Mouse (Mus musculus): ENCODE data around the gene Zfp553.

DNA sequence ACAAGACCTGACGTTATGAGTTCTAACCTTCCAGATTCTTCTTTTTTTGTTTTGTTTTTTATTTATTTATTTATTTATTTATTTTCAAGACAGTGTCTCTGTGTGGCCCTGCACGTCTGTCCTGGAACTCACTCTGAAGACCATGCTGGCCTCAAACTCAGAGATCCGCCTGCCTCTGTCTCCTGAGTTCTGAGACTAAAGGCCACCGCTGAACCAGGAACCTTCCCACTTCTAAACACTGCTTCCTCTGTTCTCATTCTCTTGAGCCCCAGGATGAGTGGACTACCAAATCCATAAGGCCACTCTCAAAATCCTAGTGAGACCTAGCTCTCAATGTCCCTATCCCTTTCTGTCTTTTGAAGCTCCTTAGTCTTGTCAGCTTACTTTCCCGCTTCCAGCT, 23.0 kb upstream of the Zfp553 start:
- TF ChIP-seq CTCF (IDR thresholded peaks at IDR 0.05; ENCODE audit: control insufficient read depth, insufficient read depth, insufficient read length): no peak
- no peak for TF ChIP-seq MYOG (IDR thresholded peaks at IDR 0.05; ENCODE audit: control insufficient read depth, extremely low read depth, insufficient read length)

Measured in C2C12 (cell line).